Mouse (Mus musculus) ES-E14 (cell line): ENCODE results near the gene Miga2. TPM values are rescaled to one million over a fixed set of nuclear protein-coding genes. Genes with fewer than 3 reads are reported as not detected.
A peak's percentile ranks its signal among the peaks of the same experiment; 100 is the strongest.

Experiments used
- DNase-seq: peaks from one replicate; pipeline ENCODE4 v3.0.0-alpha.2; 2013; ENCODE audit warnings: low read depth, low spot score
- H3K27ac ChIP-seq: 2 replicates; pipeline ENCODE4 v1.5.1; 2012; ENCODE audit warnings: low read depth, mild to moderate bottlenecking, low read length, moderate library complexity, mixed read lengths; ENCODE audit not compliant: poor library complexity, insufficient read depth, severe bottlenecking
- H3K36me3 ChIP-seq: 2 replicates; pipeline ENCODE4 v1.6.1; 2012; ENCODE audit warnings: mild to moderate bottlenecking, low read length, moderate library complexity, mixed read lengths; ENCODE audit not compliant: control insufficient read depth, poor library complexity, insufficient read depth, severe bottlenecking
- H3K4me1 ChIP-seq, 2 experiments: fragments of 150-350 bp in 1 of 2; sonication (generic) in 1 of 2; 2 replicates each; pipeline ENCODE4 v1.6.1; 2012; ENCODE audit warnings: low read length in 2 of 2, mild to moderate bottlenecking in 1 of 2, mixed read lengths in 1 of 2; ENCODE audit not compliant: control insufficient read depth in 2 of 2, insufficient read depth in 2 of 2, poor library complexity in 1 of 2
- H3K4me3 ChIP-seq, 2 experiments: fragments of 150-350 bp in 1 of 2; sonication (generic) in 1 of 2; 2 replicates each; pipeline ENCODE4 v1.5.1; 2012; ENCODE audit warnings: low read length in 2 of 2, low read depth in 1 of 2, mild to moderate bottlenecking in 1 of 2, mixed read lengths in 1 of 2; ENCODE audit not compliant: insufficient read depth in 1 of 2, poor library complexity in 1 of 2, severe bottlenecking in 1 of 2
- H3K9ac ChIP-seq: 2 replicates; pipeline ENCODE4 v1.6.1; 2012; ENCODE audit warnings: low read depth, mild to moderate bottlenecking, low read length, mixed read lengths; ENCODE audit not compliant: poor library complexity, insufficient read depth, severe bottlenecking
- H3K9me3 ChIP-seq: fragments of 150-350 bp; sonication (generic); 2 replicates; pipeline ENCODE4 v1.6.1; 2012; ENCODE audit warnings: low read depth, mild to moderate bottlenecking, low read length; ENCODE audit not compliant: control insufficient read depth, insufficient read depth
- CHD2 ChIP-seq: IDR thresholded peaks from 2 replicates; pipeline ENCODE4 v1.6.1; 2014; ENCODE audit warnings: mild to moderate bottlenecking, low read depth, low read length, inconsistent platforms
- HCFC1 ChIP-seq: IDR thresholded peaks from 2 replicates; pipeline ENCODE4 v1.6.1; 2012; ENCODE audit warnings: low read length, inconsistent platforms, borderline replicate concordance; ENCODE audit not compliant: insufficient read depth
- MAFK ChIP-seq: IDR thresholded peaks from 2 replicates; pipeline ENCODE4 v1.6.1; 2014; ENCODE audit warnings: mild to moderate bottlenecking, low read depth, low read length, inconsistent platforms; ENCODE audit not compliant: insufficient read depth
- ZC3H11A ChIP-seq: IDR thresholded peaks from 2 replicates; pipeline ENCODE4 v1.6.1; 2012; ENCODE audit warnings: low read depth, mild to moderate bottlenecking, inconsistent platforms, low read length, borderline replicate concordance
- ZNF384 ChIP-seq: IDR thresholded peaks from 2 replicates; pipeline ENCODE4 v1.6.1; 2012; ENCODE audit warnings: low read depth, low read length, inconsistent platforms
- in situ Hi-C, 2 experiments: fragments of 600-800 bp; cut with MboI; formaldehyde crosslinking; loops; one replicate each; pipeline ENCODE4 v1.15.1; 2025; ENCODE audit warnings: low sequenced_read_pairs in 2 of 2, inconsistent platforms in 1 of 2; ENCODE audit not compliant: unreplicated experiment in 2 of 2
- total RNA-seq: library from RNA; depleted of rRNA; stranded (reverse); fragments of 300-350 nt; gene quantifications from 2 replicates; pipeline ENCODE4 v1.2.3, GENCODE M21; 2012

Miga2 gene
- total RNA-seq, 1 experiment = 46.0 TPM

DNA sequence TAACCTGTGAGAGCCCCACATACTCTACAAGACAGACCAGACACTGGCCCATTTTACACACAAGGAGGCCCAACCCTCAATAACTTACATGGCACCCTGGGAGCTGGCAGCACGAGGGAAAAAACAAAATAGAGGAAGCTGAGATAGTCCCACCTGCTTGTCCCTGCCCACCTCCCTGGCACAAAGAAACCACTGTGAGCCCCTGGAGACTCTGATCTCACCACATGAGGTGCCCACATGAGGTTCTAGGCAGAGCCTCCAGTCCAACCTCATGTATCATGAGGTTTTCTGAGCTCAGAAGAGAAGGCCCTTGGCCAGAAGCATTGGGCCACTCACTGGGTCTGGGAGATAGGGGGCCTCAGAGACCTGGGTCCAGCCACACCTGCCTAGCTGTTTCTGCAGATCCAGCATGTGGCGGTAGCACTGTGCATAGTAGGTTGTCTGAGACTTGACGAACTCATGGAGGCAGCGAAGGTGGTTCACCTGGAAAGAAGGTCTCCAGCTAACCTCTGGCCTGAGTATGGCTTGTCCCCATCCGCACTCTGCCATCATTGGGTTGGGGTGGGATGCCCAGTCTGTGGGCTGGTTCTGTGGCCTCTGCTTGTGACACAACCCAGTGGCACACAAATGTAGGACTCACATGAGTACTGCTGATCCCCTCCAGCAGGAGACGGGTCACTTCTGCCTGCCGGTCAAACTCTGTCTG, 17.9 kb upstream of the Miga2 start:
- H3K4me3 ChIP-seq = no peak overlapping the region
- no peak overlapping the region for H3K9ac ChIP-seq
- in situ Hi-C loops = no loop called here
- H3K4me1 ChIP-seq = no peaks in the 10 kb centered on the region; a peak in 1 of 4 replicates
- TF ChIP-seq HCFC1 (no peak), ZNF384 (no peak), MAFK (no peak), CHD2 (no peak), ZC3H11A (no peak)
- peaks cover 72% of the 10 kb centered on the region for H3K36me3 ChIP-seq
- DNase-seq = no peak
- no peaks in the 10 kb centered on the region for H3K9me3 ChIP-seq
- no peak overlapping the region for H3K27ac ChIP-seq

DNA sequence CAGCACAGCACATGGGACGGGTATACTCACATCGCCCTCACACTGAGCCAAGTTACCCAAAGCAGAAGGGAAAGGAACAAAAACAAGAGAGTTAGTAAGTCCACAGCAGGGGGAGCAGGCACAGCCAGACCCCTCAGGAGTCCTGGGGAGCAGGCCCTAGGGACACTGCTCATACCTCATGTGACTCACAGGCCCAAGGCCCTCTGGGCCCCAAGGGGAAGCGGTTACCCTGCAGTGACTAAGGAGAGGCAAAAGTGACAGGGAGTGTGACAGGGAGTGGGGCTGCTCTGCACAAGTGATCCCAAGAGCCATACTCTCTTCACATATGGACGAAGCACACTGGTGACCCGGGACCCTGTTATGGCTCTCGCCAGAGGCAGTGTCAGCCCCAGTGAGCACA, 14.8 kb upstream of the Miga2 start:
- no peak overlapping the region for H3K27ac ChIP-seq
- no peak for DNase-seq
- no peaks in the 10 kb centered on the region for H3K9me3 ChIP-seq
- TF ChIP-seq CHD2 = no peak
- no peak for TF ChIP-seq ZNF384
- TF ChIP-seq HCFC1 = no peak
- TF ChIP-seq MAFK = no peak
- TF ChIP-seq ZC3H11A = no peak
- in situ Hi-C loops = no loop called here
- peaks cover 47% of the 10 kb centered on the region for H3K36me3 ChIP-seq
- H3K4me1 ChIP-seq = no peaks in the 10 kb centered on the region; a peak in 1 of 4 replicates
- H3K4me3 ChIP-seq = no peak overlapping the region
- no peak overlapping the region for H3K9ac ChIP-seq

DNA sequence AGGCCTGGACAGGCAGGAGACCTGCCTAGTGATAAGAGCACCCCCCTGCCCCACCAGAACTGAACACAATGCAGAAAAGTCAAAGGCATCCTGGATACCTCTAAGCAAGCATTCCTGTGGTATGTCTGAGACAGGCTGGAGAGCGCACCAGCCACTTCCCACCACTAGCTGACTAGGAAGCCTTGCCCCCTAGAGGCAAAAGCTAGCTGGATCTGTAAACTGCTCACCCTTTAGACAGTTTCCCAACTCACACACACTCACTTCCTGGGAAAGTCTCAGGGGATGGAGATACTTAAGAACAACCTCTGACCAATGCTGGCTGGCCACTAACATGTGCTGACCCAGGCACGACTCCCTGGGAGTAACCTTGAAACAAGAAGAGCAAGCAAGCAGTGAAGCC, 12.9 kb upstream of the Miga2 start:
- H3K9ac ChIP-seq = no peak overlapping the region
- no peak overlapping the region for H3K4me3 ChIP-seq
- peaks cover 29% of the 10 kb centered on the region for H3K36me3 ChIP-seq
- in situ Hi-C loops = no loop called here
- DNase-seq = peak; percentile 28
- no peaks in the 10 kb centered on the region for H3K9me3 ChIP-seq
- no peaks in the 10 kb centered on the region; a peak in 1 of 4 replicates for H3K4me1 ChIP-seq
- H3K27ac ChIP-seq = no peak overlapping the region
- TF ChIP-seq MAFK (no peak), HCFC1 (no peak)

DNA sequence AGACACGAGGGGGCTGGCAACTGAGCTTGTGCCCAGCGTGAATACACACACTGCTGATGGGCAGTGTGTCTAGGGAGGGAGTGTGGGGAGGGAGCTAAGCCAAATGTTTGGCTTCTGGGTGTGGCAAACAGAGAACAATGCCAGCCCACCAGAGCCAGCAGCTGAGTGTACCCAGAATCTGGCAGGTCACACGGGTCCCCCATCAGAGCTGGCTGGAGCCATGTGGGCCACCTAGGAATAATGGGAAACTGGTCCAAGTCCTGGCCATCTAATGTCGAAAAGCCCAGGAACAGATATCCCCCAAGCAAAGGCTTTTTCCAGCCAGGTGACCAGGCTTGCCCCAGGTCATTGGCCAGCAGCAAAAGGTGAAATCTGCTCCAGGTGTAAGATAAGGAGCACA, 8.2 kb upstream of the Miga2 start:
- TF ChIP-seq MAFK (no peak), CHD2 (no peak), ZNF384 (no peak), HCFC1 (no peak), ZC3H11A (no peak)
- DNase-seq = no peak
- Histone ChIP-seq H3K36me3 (peaks cover 5% of the 10 kb centered on the region; the same call in 1 of the 2 replicates), H3K9ac (no peak overlapping the region), H3K27ac (no peak overlapping the region), H3K4me1 (peaks cover 0 to 18% of the 10 kb centered on the region in 2 experiments; a peak in 2 of 4 replicates), H3K9me3 (no peaks in the 10 kb centered on the region), H3K4me3 (no peak overlapping the region)
- in situ Hi-C loops = no loop called here

DNA sequence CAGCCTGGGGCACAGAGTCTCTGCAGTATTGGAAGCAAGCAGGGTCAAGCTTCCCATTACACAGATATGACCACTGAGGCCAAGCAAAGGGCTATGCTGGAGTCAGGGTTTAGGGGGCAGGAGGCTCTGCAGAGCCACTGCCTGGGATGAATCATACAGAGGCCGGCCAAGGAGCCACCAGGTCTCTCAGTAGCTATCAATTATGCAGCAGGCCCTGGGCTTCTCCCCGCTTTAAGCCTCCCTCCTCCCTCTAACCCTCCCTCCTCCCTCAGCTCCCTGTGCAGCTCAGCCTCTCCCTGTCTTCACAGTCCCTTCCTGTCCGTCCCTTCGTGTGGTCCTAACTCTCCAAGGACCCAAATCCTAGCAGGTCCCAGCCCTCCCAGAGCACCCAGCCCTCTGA, 7.8 kb upstream of the Miga2 start:
- Histone ChIP-seq H3K27ac (no peak overlapping the region), H3K9ac (no peak overlapping the region), H3K9me3 (no peaks in the 10 kb centered on the region), H3K4me3 (no peak overlapping the region), H3K36me3 (peaks cover 5% of the 10 kb centered on the region; the same call in 1 of the 2 replicates), H3K4me1 (peaks cover 0 to 18% of the 10 kb centered on the region in 2 experiments; a peak in 2 of 4 replicates)
- in situ Hi-C loops = no loop called here
- no peak for DNase-seq
- TF ChIP-seq HCFC1 = no peak
- no peak for TF ChIP-seq ZNF384
- TF ChIP-seq CHD2 = no peak
- no peak for TF ChIP-seq ZC3H11A
- TF ChIP-seq MAFK = no peak
